Mouse (Mus musculus) megakaryocyte-erythroid progenitor cell, adult 5-6 weeks (primary cell): Measurements from ENCODE around the gene Prpf3. TPM values are rescaled to one million over a fixed set of nuclear protein-coding genes. Genes with fewer than 3 reads are reported as not detected.
"Not testable (repeated sequence)": the region's sequence is repeated elsewhere in the genome, so short reads cannot be mapped to it uniquely, and the experiment has no call there.

Experiments
- ATAC-seq: replicated peaks from 2 replicates; pipeline ENCODE4 v1.8.0; 2016; ENCODE audit warnings: mild to moderate bottlenecking, inconsistent platforms; ENCODE audit not compliant: severe bottlenecking, poor library complexity, low FRiP score, low TSS enrichment
- total RNA-seq, 2 experiments: library from RNA; stranded (forward) in 1 of 2; stranded (reverse) in 1 of 2; fragments of 200-1000, 215-1000 nt in 1 of 2; fragments of >200 nt in 1 of 2; fragmentation: Nextera tagmentation in 1 of 2; gene quantifications; 2 replicates each; pipeline ENCODE4 v1.2.3; 2014 to 2017

Prpf3 gene
- total RNA-seq, 2 experiments from 2014 or later = 90.7 to 100.0 TPM

DNA sequence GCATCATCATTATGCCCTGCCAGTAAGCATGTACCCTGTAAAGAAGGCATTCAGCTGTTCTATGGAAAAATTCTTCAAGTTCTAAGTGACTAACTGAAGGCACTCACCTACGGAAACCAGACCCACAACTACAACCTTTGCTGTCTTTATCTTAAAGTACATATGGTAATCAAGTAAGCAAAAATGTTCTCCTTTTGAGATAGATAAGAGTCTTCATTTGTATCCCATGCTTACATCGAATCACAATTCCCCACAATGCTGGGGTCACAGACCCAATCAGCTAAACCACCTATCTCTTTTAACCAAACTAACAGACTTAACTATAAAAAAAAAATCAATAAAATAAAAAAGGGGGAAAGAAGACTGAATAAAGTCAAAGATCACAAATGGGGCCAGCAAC, 16.4 kb downstream of the Prpf3 start:
- ATAC-seq = peak; percentile 59

DNA sequence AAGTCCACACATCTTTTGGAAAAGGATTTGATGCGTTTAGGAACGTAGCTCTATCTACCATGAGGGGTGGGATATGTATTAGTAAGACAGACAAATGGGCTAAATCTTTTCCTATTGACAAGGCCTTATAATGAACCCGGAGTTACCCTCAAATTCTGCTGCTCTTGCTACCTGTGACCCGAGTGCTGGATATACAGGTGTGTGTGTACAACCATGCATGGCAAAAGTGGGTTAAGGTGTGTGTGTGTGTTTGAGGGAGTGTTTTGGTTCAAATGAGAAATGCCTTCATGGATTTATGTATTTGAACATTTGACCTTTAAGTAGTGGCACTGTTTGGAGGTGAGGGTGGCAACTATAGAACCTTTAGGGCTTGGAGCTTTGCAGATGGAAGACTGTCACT, 26.6 kb downstream of the Prpf3 start:
- no peak for ATAC-seq

DNA sequence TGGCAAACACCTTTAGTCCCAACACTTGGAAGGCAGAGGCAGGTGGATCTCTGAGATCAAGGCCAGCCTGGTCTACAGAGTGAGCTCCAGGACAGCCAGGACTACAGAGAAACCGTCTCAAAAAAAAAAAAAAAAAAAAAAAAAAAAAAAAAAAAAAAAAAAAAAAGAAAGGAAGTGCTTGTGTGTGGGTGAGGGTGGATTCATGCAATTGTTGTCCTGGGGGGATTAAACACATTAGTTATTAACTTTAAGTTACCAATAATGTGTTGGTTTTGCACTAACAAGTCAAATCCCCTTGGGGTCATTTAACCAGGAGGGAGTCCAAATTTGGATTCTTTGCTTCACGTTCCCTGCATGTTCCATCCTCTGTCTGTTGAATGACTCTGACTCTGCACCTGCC, 29.4 kb downstream of the Prpf3 start:
- no peak for ATAC-seq

DNA sequence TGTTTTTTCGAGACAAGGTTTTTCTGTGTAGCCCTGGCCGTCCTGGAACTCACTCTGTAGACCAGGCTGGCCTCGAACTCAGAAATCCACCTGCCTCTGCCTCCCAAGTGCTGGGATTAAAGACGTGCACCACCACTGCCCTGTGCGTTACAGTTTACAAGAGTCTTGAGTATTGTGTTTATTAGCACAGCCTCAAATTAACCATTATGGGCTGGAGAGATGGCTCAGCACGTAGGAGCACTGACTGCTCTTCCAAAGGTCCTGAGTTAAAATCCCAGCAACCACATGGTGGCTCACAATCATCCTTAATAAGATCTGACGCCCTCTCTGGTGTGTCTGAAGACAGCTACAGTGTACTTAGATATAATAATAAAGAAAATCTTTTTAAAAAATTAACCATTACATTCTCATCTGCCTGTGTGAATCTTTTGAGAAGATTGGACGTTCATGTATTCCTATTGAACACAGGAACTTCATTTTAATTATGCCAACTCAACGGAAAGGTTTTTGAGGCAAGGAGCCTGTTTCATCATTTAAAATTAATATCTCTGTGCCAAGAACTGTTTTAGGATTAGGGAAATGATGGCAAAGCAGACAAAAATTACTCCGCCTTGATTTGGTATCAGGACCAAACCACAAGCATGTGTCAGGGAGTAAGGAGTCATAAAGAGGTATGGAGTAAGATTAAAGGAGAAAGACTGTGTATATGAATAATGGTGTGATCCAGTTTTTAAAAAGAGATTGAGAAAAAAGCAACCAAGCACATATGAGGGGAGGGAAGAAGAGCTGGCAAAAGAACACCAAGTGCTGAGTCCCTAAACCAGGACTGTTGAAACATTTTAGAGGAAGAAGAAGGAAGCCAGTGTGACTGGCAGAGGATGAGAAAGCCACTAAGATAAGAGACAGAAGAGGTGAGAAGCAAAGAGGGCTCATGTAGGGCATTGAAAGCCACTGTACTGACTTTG, 35.4 kb downstream of the Prpf3 start:
- ATAC-seq = no peak

DNA sequence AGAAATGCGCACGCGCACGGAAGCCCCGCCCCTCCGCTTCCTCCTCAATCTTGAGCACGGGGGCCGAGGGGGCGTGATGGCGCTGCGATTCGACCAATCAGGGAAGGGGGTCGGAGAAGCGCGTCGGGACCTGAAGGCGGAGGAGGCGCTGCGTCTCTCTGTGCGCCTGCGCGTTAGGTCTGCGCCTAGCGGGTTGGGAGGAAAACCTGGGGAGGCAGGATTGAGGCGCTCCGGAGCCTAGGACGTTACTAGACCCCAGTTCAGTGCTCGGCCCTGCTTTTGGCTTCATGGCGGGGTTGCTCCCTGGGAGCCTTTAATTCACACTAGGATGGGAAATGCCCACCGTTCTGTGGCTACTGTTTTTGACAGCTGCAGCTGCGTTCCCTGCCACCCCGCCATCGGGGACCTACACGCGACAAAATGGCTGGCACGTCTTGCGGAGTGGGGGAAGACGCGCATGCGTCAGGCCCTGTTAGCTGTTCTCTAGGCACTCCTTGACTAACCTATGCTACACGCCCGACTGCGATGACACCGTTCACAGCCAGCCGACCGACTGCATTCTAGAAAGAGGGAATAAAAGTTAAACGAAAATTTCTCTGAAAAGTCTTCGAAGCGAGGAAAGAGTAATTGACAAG, 36.2 kb downstream of the Prpf3 start:
- peak; percentile 96 for ATAC-seq

DNA sequence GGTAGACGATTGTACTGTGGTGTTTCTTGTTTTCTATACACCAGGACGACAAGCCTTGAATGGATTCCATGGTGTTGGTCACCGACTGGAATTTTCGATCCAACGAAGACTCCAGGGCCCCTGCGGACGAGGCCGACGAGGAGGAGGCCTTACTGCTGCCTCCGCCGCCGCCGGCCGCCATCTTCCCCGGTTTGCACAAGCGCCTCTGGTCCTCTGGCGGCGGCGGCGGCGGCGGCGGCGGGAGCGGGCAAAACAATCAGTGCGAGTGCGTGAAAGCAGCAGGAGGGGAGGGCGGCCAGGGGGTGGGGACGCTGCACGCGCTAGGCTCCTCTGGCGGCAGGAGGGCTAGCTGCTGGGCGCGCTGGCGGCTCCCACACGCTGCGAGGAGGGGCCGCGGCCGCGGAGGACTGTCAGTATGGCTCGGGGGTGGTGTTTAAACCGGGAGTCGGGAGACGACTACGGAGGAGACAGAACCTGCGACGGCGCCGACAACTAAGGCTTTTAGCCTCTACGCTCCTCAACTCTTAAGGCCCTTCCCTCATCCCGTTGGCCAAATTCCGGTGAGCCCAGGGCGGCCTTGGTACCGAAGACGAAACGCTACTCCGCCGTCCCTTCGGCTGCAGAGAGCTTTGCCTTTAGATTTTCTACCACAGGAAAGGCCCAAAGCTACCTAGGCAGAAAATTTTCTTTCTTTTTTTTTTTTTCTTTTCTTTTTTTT, 37.0 kb downstream of the Prpf3 start, which contains the start of gene Rprd2:
Gene Rprd2 (minus strand): TSS at position 293 of the 718 bp plus-strand sequence.
- peak; percentile 46 for ATAC-seq

DNA sequence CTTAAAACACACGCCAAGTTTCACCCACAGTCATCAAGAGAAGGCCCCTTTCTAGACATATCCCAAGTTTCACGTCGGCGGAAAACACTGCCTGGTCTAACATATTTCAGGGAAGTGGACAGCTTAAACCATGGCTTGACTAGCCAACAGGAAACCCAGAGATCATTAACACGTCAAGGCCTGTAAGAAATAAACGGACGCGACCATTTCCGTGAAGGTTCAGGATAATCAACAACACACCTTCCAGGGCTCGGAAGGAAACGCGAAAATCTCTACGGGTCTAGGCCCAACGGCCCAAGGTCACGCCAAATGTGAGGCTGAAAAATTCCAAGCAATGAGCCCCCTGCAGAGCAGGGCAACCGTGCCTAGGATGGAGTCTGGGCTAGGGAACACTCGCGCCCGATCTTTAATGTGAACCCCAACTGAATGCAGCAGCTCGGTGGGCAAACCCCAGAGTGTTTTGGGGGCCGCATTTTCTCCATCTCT, 37.6 kb downstream of the Prpf3 start:
- ATAC-seq = no peak

DNA sequence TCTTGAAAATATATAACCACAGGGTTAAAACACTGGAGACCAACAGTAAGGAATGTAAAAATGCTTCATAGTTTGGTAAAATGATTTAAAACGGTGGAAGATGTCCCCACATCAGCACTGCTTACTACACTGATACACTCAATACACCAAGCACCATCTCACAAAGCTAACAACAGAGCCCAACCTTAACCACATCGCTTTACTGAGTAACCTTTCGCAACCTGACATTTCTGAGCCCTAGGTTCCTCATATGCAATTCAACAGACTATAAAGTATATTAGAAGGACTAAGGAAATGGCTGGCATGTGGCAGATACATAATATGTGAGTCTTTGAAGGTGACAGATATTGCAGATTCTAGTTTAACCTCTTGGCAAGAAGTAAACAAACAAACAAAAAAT, 39.0 kb downstream of the Prpf3 start:
- no peak for ATAC-seq

DNA sequence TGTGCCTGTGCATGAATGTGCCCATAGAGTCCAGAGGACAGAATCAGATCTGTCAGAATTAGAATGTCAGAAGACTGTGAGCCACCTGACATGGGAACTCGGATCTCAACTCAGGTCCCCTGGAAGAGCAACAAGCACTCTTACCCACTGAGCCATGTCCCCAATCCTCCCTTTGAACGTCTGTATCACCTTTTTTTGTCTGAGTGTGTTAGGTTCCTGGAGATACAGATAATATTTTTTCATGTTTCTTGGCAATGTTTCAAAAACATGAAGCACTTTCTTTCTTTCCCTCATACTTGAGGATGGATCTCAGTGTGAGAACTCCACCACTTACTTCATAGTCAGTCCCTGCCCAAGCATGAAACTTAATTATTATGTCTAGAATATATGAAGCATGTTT, 47.3 kb downstream of the Prpf3 start:
- peak; percentile 69 for ATAC-seq

DNA sequence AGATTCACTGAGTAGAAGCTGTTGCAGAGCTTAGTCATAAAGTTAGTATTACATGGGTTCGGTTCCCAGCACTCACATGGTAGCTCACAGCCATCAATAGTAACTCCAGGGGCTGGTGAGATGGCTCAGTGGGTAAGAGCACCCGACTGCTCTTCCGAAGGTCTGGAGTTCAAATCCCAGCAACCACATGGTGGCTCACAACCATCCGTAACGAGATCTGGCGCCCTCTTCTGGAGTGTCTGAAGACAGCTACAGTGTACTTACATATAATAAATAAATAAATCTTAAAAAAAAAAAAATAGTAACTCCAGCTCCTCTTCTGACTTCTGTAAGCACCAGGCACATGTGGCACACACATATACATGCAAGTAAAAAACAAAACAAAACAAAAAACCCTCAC, 48.1 kb downstream of the Prpf3 start:
- ATAC-seq = not testable (repeated sequence)

DNA sequence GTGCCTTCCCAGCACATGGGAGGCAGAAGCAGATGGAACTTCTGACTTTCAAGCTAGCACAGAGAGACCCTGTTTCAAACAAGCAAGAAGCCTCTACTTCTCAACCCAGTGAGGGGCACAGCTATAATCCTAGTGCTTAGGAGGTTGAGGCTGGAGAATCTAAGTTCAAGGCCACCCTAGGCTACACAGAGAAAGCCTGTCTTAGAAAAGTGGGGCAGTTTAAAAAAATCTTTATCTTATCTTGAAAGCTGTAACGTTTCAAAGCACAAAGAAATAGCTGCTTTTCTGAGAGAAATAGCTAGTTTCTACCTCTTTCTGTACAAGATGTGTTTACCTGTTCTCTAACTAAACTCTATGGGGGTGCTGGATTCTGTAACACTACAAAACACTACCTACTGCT, 49.0 kb downstream of the Prpf3 start:
- ATAC-seq = no peak

DNA sequence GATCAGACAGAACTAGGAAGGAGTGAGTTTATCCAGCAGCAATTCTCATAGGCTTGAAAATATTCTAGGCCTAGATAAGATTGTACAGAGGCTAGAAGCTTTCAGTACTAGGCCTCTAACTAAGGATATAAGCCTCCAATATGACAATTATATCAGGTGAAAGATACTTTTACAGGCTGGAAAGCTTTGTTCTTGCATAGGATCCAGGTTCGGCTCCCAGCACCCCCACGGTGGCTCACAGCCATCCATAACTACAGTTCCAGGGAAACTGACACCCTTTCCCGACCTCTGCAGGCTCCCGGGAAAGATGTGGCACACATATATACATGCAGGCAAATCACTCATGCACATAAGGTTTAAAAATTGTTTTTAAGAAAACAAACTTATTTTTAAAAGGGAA, 51.8 kb downstream of the Prpf3 start:
- no peak for ATAC-seq

DNA sequence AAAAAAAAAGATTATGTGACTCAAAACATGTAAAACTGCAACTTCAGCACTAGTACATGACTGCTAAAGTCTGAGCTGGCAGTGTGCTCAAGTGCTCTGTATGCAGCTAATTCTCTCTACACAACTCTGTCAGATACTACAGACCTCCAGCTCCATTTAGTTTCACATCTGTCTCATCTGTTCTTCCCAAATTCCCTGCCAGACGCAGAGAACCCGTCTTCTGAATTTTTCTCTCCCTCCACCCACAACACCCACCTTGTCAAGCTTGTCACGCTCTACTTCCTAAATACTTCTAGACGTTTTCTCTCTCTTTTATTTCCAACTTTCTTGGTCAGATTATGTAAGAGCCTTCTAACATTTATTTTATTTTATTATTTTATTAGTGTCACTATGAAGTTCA, 56.9 kb downstream of the Prpf3 start:
- ATAC-seq = no peak

DNA sequence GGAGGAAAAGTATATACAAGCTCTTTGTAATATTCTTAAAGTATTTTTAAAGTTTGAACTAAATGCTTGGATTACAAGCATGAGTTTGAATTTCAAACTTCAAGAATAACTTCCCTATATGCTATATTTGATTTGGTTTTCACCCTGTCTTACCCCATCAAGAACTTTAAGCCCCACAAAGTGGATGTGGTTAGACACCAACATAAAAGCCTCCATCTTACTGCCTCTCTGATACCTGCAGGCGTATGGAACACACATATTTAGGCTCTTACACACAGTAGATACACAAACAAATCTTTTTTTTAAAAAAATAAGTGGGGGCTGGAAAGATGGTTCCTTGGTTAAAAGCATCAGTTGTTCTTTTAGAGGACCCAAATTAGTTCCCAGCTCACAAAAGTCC, 61.4 kb downstream of the Prpf3 start:
- ATAC-seq = no peak

DNA sequence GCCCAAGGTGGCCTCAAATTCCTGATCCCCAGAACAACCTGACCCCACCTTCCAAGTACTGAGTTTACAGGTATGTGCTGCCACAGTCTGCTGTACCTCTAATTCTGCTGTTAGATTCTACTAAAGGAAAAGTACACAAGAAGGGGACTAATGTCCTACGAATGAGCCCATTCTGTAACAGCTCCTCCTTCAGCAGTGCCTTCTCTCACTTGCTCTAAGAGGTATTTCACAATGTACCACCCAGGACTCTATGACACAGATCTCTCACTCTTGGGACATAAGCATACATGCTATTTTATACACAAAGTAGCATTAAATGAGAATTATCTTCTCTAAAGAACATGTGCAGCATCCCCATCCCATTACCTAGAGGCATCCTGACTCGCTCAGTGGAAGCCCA, 62.0 kb downstream of the Prpf3 start:
- ATAC-seq = no peak

DNA sequence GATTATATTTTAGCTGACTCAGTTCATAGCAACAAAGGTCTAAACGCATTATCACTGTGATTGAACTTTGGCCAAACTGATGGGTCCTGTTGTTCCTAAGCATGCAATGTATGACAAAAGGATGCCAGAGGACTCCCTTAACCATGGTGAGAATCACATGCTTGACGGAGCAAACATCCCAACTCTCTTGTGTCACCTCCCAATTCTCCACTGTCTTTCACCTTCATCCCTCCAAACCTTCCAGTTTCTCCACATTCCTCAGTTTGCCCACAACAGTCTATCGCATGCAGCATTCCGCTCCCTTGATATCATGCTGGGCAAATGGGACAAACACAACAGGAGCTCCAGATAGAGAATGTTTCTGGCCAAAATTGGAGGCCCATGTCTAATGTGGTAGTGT, 70.2 kb downstream of the Prpf3 start:
- no peak for ATAC-seq
